Mouse (Mus musculus): ENCODE measurements around the gene Prr29. TPM values are rescaled to one million over a fixed set of nuclear protein-coding genes. Genes with fewer than 3 reads are reported as not detected.

The Prr29 gene
- polyA plus RNA-seq, 1 experiment from 2014 or later = 1.00 TPM

- no peaks in the 10 kb centered on the region for H3K9me3 ChIP-seq (replicated peaks; ENCODE audit: control insufficient read depth, low read length)
- no peak for ATAC-seq (replicated peaks; ENCODE audit: extremely low read depth, insufficient read depth, low FRiP score)
Observed at GRCm38 (mm10) chr11:106425201-106425600, 59.9 kb downstream of the Prr29 start.

GRCm38 (mm10) chr11:106426447-106426846 is 61.2 kb downstream of the Prr29 start:
- WGBS = 62% methylated on average over 4 of the region's 4 CpGs
- Histone ChIP-seq H3K4me3 (ENCODE audit: low read length) (no peak overlapping the region), H3K36me3 (ENCODE audit: control insufficient read depth, insufficient read depth) (peaks cover 3% of the 10 kb centered on the region), H3K27me3 (ENCODE audit: control insufficient read depth, insufficient read depth, low read length) (no peaks in the 10 kb centered on the region), H3K9me3 (replicated peaks; ENCODE audit: control insufficient read depth, low read length) (no peaks in the 10 kb centered on the region), H3K4me1 (ENCODE audit: control insufficient read depth, insufficient read depth, low read length) (no peaks in the 10 kb centered on the region; the same call in 1 of the 2 replicates), H3K9ac (ENCODE audit: low read length) (no peak overlapping the region), H3K4me2 (ENCODE audit: low read depth, low read length) (no peak overlapping the region), H3K27ac (ENCODE audit: low read length) (no peak overlapping the region)
- no peak for ATAC-seq (replicated peaks; ENCODE audit: extremely low read depth, insufficient read depth, low FRiP score)

More at GRCm38 (mm10) chr11:106425201-106425600, 59.9 kb downstream of the Prr29 start:
- H3K27me3 ChIP-seq (ENCODE audit: control insufficient read depth, insufficient read depth, low read length) = no peaks in the 10 kb centered on the region
- H3K9ac ChIP-seq (ENCODE audit: low read length) = no peak overlapping the region
- 93% methylated on average over 5 of the region's 5 CpGs for WGBS
- no peak overlapping the region for H3K4me2 ChIP-seq (ENCODE audit: low read depth, low read length)
- H3K4me1 ChIP-seq (ENCODE audit: control insufficient read depth, insufficient read depth, low read length) = no peaks in the 10 kb centered on the region; the same call in 1 of the 2 replicates
- H3K4me3 ChIP-seq (ENCODE audit: low read length) = no peak overlapping the region
- peaks cover 3% of the 10 kb centered on the region for H3K36me3 ChIP-seq (ENCODE audit: control insufficient read depth, insufficient read depth)
- H3K27ac ChIP-seq (ENCODE audit: low read length) = no peak overlapping the region

Other genes starting within 250 kb of the Prr29 start
- gene Gm10840, start 204.6 kb upstream of the Prr29 start, polyA plus RNA-seq (2015; fragmentation: Nextera tagmentation; extraction: Ambion mirVana) = not detected in 2 replicates
- gene Limd2, start 204.6 kb upstream of the Prr29 start, polyA plus RNA-seq (2015; fragmentation: Nextera tagmentation; extraction: Ambion mirVana) = 95.5 and 107 TPM in 2 replicates
- 17.5 and 21.9 TPM in 2 replicates for gene Strada, start 163.3 kb upstream of the Prr29 start, polyA plus RNA-seq (2015; fragmentation: Nextera tagmentation; extraction: Ambion mirVana)
- gene Ccdc47, start 149.1 kb upstream of the Prr29 start, polyA plus RNA-seq (2015; fragmentation: Nextera tagmentation; extraction: Ambion mirVana) = 101 and 110 TPM in 2 replicates
- 46.5 and 47.2 TPM in 2 replicates for gene Ddx42, start 148.5 kb upstream of the Prr29 start, polyA plus RNA-seq (2015; fragmentation: Nextera tagmentation; extraction: Ambion mirVana)
- gene Ftsj3, start 109.4 kb upstream of the Prr29 start, polyA plus RNA-seq (2015; fragmentation: Nextera tagmentation; extraction: Ambion mirVana) = 34.0 and 38.7 TPM in 2 replicates
- gene Psmc5, start 109.3 kb upstream of the Prr29 start, polyA plus RNA-seq (2015; fragmentation: Nextera tagmentation; extraction: Ambion mirVana) = 217 and 221 TPM in 2 replicates
- gene Smarcd2, start 92.5 kb upstream of the Prr29 start, polyA plus RNA-seq (2015; fragmentation: Nextera tagmentation; extraction: Ambion mirVana) = 27.0 and 27.1 TPM in 2 replicates
- 0.05 and 0.07 TPM in 2 replicates for gene Tcam1, start 88.8 kb upstream of the Prr29 start, polyA plus RNA-seq (2015; fragmentation: Nextera tagmentation; extraction: Ambion mirVana)
- gene Gh, start 63.6 kb upstream of the Prr29 start, polyA plus RNA-seq (2015; fragmentation: Nextera tagmentation; extraction: Ambion mirVana) = not detected in 2 replicates
- gene Cd79b, start 50.7 kb upstream of the Prr29 start, polyA plus RNA-seq (2015; fragmentation: Nextera tagmentation; extraction: Ambion mirVana) = 3.5 and 3.6 TPM in 2 replicates
- 0.09 and 0.36 TPM in 2 replicates for gene Scn4a, start 12.2 kb upstream of the Prr29 start, polyA plus RNA-seq (2015; fragmentation: Nextera tagmentation; extraction: Ambion mirVana)
- 107 and 109 TPM in 2 replicates for gene Icam2, start 22.6 kb downstream of the Prr29 start, polyA plus RNA-seq (2015; fragmentation: Nextera tagmentation; extraction: Ambion mirVana)
- gene Ern1, start 122.4 kb downstream of the Prr29 start, polyA plus RNA-seq (2015; fragmentation: Nextera tagmentation; extraction: Ambion mirVana) = 4.7 and 5.3 TPM in 2 replicates
- 14.2 and 15.0 TPM in 2 replicates for gene Tex2, start 248.0 kb downstream of the Prr29 start, polyA plus RNA-seq (2015; fragmentation: Nextera tagmentation; extraction: Ambion mirVana)